Mouse (Mus musculus): Measurements from ENCODE around the gene Olfr39.
"Not testable (repeated sequence)": the region's sequence is repeated elsewhere in the genome, so short reads cannot be mapped to it uniquely, and the experiment has no call there.

The Olfr39 gene

DNA sequence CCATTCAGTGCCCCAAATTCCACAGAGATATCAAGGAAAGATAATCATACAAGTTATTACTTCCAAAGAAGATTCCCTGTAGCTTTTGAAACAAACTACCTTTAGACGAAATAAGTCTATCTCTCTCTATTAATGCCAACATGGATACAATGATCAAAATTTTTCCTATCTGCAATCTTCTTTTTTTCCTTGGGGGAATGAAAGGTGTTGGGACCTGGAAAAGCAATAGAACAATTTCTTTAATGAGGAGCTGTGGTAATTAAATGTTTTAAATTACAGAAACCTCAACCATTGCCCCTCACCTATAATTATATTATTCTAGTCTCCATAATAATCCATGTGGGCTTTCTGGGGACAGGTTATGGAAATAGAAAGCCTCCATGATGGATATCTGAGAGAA lies at the start of gene Olfr39:
Gene Olfr39 (plus strand): TSS at position 301 of the 400 bp plus-strand sequence.
- no peak for DNase-seq (ENCODE audit: low spot score in 2 of 2)

DNA sequence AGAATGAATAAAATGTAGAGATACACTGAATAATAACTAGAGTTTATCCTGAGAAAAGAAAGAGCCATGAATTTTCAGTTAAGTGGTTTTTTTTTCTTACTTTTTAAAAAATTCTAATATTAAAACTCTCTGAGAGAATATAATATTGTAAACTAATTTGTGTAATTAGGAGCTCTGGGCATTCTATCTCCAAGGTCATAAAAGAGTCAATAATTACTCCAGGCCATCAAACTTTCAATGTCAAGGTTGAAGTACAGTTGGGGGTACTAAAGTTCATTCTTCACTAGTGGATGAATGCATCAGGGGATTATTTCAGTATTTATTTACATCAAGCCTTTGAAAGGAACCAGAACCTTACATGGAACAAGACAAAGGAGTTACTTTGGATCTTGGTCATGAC lies 45.3 kb upstream of the Olfr39 start, which contains the start of gene Olfr872:
Gene Olfr872 (plus strand): TSS at position 301 of the 400 bp plus-strand sequence.
- DNase-seq (ENCODE audit: low spot score in 2 of 2), result no peak

DNA sequence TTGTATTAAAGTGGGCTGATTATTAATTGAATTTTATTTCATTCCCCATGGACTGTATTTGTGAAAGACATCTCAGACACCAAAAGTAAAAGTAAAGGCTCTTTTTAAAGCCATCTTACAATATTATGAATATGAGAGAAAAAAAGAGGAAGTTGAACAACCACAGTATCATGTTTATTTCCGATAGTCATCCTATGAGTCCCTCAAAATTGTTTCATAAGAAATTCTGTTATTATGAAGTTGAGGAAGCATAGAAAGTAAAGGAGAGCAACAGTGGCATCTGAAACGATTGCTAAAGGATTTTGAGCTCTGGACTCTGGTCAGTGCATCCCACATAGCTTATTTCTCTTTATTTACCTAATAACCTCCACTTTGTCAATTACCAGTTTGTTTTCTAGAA lies 44.8 kb upstream of the Olfr39 start:
- no peak for DNase-seq (ENCODE audit: low spot score in 2 of 2)

DNA sequence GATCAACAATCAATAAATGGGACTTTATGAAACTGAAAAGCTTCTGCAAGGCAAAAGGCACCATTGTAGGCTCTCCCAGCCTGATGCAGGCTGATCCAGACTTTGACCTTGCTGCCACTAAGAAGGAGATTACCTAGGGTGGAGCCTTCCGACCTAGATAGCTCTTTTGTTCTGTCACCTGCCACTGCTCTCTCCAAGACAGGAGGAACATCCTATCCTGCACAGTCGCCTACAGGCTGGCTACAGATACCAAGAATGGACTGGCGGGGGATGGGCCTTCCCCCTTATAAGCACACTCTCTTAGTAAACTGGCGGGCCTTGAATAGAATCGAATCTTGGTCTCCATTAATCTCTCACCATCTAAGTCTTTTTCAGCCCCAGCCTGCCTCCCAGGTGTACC lies 13.4 kb downstream of the Olfr39 start:
- DNase-seq (ENCODE audit: low spot score in 2 of 2), result not testable (repeated sequence)

DNA sequence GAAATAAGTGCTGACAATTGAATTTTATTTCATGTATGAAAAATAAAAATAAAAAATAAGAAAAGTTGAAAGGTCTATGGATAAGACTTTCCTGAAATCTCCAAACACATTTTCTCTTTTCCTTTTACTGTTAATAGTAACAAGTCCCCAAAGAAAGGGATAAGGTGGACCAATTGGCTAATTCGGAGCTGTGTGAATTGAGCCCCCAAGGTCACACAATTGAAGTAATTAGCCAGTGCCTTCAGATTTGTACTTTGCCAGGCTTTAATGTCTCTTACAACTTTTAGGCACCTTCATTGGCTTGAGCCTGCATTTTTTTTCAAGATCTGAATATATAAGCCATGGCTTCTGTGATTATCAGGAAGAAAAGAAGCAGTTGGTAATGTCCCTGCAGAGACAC lies 16.1 kb downstream of the Olfr39 start, which contains the start of gene Olfr873:
Gene Olfr873 (plus strand): TSS at position 301 of the 400 bp plus-strand sequence.
- no peak for DNase-seq (ENCODE audit: low spot score in 2 of 2)

DNA sequence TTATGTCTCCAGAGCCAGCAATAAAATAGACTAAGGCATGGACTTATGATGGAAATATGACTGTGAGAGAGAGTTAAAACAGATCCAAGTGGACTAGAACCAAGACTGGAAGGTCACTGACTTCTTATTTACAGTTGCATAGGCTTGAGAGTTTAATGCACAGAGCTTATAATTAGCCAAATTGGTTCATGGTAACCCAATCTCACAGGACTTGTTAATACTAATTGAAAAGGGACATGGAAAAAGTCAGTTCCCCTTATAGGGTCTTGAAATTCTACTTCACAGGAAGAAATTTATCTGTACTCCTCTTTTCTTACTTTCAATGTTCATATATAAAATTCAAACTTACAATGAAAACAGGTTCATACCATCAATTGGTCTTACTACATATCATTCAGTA lies 53.8 kb downstream of the Olfr39 start, which contains the start of gene Olfr18:
Gene Olfr18 (minus strand): TSS at position 101 of the 400 bp plus-strand sequence.
- no peak for DNase-seq (ENCODE audit: low spot score in 2 of 2)
